Mouse (Mus musculus) neural tube, embryonic 13.5 days (tissue): ENCODE measurements at regions not wholly inside any gene's neighbourhood (a gene's known extent, or its start where the extent isn't known, plus 50 kb on each side); places are given as distances from the start of the nearest gene placed in this dataset.
A peak's percentile ranks its signal among the peaks of the same experiment; 100 is the strongest.

Experiments
- ATAC-seq: fragments of 200-750 bp; cut with Nextera tagmentation; 2 replicates; pipeline ENCODE4 v1.8.0; 2017; ENCODE audit warnings: low read depth, mild to moderate bottlenecking, moderate TSS enrichment, moderate library complexity
- H3K27ac ChIP-seq: fragments of 300-500 bp; sonication (generic); replicated peaks from 2 replicates; pipeline ENCODE4 v1.5.1; 2015; ENCODE audit warnings: moderate library complexity, mild to moderate bottlenecking, inconsistent platforms
- H3K27me3 ChIP-seq: fragments of 300-500 bp; sonication (generic); 2 replicates; pipeline ENCODE4 v1.6.1; 2015; ENCODE audit warnings: mild to moderate bottlenecking, inconsistent platforms
- H3K36me3 ChIP-seq: fragments of 300-500 bp; sonication (generic); 2 replicates; pipeline ENCODE4 v1.6.1; 2015; ENCODE audit warnings: mild to moderate bottlenecking, inconsistent platforms
- H3K4me1 ChIP-seq: fragments of 300-500 bp; sonication (generic); replicated peaks from 2 replicates; pipeline ENCODE4 v1.6.1; 2015; ENCODE audit warnings: inconsistent platforms
- H3K4me2 ChIP-seq: fragments of 300-500 bp; sonication (generic); 2 replicates; pipeline ENCODE4 v1.6.1; 2015; ENCODE audit warnings: inconsistent platforms, mild to moderate bottlenecking, moderate library complexity
- H3K4me3 ChIP-seq: fragments of 300-500 bp; sonication (generic); 2 replicates; pipeline ENCODE4 v1.5.1; 2015; ENCODE audit warnings: mild to moderate bottlenecking, inconsistent platforms
- H3K9ac ChIP-seq: fragments of 300-500 bp; sonication (generic); 2 replicates; pipeline ENCODE4 v1.6.1; 2015; ENCODE audit warnings: moderate library complexity, mild to moderate bottlenecking, inconsistent platforms
- H3K9me3 ChIP-seq: fragments of 300-500 bp; sonication (generic); 2 replicates; pipeline ENCODE4 v1.6.1; 2016; ENCODE audit warnings: inconsistent platforms
- WGBS: fragments of 180-500 bp; shearing (Covaris S2); methylation state at CpG from one replicate; pipeline ENCODE4 v1.1.7; 2015; 5-methylcytosine and 5-hydroxymethylcytosine counted together

DNA sequence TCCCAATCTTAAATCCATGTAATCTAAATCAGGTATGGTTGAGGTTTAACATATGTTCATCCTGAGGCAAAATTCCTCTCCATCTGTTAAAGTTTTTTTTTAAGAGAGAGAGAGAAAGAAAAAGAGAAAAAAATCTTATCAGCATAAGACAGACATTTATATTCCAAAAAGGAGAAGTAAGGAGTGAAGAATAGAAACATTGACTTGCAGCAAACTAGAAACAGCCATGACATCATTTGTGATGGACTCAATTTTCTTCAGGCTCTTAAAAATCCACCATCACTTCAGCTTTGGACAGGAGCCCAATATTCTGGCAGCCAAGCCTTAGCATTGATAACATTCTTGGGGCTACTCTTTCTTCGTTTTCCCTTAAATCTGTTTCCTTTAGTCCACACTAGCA, 238.3 kb upstream of the Fam174a start:
- no peaks in the 10 kb centered on the region for H3K27me3 ChIP-seq
- H3K9me3 ChIP-seq = no peaks in the 10 kb centered on the region
- no peak overlapping the region for H3K27ac ChIP-seq
- no peaks in the 10 kb centered on the region for H3K4me1 ChIP-seq
- 80% methylated on average over 1 of the region's 1 CpGs for WGBS
- no peaks in the 10 kb centered on the region for H3K36me3 ChIP-seq
- no peak for ATAC-seq
- no peak overlapping the region for H3K4me3 ChIP-seq
- H3K9ac ChIP-seq = no peak overlapping the region
- H3K4me2 ChIP-seq = no peak overlapping the region

DNA sequence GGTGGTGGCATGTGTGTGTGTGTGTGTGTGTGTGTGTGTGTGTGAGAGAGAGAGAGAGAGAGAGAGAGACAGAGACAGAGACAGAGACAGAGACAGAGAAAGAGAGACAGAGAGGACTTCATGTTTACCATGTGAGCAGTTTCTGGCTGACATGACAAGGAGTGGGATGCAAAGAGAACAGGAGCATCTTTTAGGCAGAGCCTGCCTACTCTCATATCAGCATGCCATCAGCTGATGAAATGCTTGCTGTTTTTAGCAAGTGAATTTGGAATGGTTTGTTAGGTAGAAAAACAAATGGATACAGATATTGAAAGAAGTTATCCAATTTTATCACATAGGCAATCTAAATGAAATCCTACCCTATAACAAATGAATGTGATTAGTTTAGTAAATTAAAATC, 203.5 kb upstream of the Fam174a start:
- Histone ChIP-seq H3K27me3 (no peaks in the 10 kb centered on the region), H3K9ac (no peak overlapping the region), H3K4me1 (no peaks in the 10 kb centered on the region), H3K27ac (no peak overlapping the region), H3K36me3 (no peaks in the 10 kb centered on the region), H3K4me3 (no peak overlapping the region), H3K9me3 (no peaks in the 10 kb centered on the region), H3K4me2 (no peak overlapping the region)
- no peak for ATAC-seq

DNA sequence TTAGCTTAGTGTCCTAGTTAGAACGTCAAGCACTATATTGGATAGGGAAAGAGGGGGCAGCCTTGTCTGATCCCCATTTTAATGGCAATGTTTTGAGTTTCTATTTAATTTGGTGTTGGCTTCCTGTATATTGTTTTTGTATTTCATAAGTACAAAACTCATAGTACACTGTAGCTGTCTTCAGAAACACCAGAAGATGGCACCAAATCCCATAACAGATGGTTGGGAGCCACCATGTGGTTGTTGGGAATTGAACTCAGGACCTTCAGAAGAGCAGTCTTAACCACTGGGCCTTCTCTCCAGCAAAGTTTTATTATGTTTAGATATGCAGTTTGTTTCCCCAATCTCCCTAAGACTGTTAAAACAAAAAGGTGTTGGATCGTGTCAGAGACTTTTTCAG, 199.9 kb upstream of the Fam174a start:
- WGBS = 94% methylated on average over 2 of the region's 2 CpGs

DNA sequence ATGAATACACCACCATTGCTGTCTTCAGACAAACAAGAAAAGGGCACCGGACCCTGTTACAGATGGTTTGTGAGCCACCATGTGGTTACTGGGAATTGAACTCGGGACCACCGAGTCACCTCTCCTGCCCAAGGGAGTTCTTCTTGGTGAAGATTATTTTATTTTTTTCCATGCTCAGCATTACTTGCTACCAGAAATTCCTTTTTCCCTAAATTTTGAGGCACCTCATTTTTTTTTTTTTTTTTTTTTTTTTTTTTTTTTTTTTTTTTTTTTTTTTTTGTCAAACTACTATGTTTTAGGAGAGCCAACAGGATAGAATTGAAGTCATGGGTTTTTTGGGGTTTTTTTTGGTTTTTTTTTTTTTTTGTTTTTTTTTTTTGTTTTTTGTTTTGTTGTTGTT, 165.9 kb upstream of the Fam174a start:
- H3K4me1 ChIP-seq = no peaks in the 10 kb centered on the region
- no peak overlapping the region for H3K4me2 ChIP-seq
- no peaks in the 10 kb centered on the region for H3K36me3 ChIP-seq
- no peaks in the 10 kb centered on the region for H3K9me3 ChIP-seq
- no peaks in the 10 kb centered on the region for H3K27me3 ChIP-seq
- ATAC-seq = no peak
- H3K27ac ChIP-seq = no peak overlapping the region
- no peak overlapping the region for H3K9ac ChIP-seq
- 92% methylated on average over 3 of the region's 3 CpGs for WGBS
- no peak overlapping the region for H3K4me3 ChIP-seq

More for the DNA sequence above, 199.9 kb upstream of the Fam174a start:
- Histone ChIP-seq H3K9ac (no peak overlapping the region), H3K4me3 (no peak overlapping the region), H3K36me3 (no peaks in the 10 kb centered on the region), H3K27ac (no peak overlapping the region), H3K4me2 (no peak overlapping the region), H3K27me3 (no peaks in the 10 kb centered on the region), H3K4me1 (no peaks in the 10 kb centered on the region), H3K9me3 (no peaks in the 10 kb centered on the region)
- ATAC-seq = no peak

DNA sequence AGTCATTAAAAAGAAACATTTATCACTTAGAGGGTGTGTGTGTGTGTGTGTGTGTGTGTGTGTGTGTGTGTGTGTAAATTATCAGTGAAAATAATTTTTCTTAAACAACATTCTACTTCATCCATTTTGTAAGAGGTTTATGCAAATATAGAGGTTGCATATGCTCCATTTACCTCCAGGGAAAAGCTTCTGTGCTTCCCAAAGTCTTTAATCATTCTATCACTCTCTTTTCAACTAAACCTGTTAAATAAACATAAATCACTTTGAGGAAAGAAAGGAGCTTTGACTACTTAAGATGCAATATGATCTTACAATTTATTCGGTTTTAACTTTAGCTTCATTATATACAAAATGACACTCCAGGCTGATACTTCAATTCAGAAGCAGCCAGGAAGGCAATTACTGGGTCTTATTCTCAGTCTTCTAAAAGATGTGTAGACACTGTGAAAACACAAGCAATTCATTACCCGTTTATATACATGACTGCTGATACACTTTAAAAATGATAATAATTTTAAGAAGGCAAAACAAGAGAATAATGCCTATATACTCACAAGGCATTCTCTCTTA, 139.3 kb upstream of the Fam174a start:
- 63% methylated on average over 2 of the region's 2 CpGs for WGBS
- H3K36me3 ChIP-seq = no peaks in the 10 kb centered on the region
- no peak for ATAC-seq
- no peaks in the 10 kb centered on the region for H3K4me1 ChIP-seq
- no peak overlapping the region for H3K4me3 ChIP-seq
- H3K9me3 ChIP-seq = 0 out of 2 replicates have a peak, but pooled peaks cover 4% of the 10 kb centered on the region
- H3K4me2 ChIP-seq = no peak overlapping the region
- H3K27ac ChIP-seq = no peak overlapping the region
- H3K9ac ChIP-seq = no peak overlapping the region
- H3K27me3 ChIP-seq = no peaks in the 10 kb centered on the region

DNA sequence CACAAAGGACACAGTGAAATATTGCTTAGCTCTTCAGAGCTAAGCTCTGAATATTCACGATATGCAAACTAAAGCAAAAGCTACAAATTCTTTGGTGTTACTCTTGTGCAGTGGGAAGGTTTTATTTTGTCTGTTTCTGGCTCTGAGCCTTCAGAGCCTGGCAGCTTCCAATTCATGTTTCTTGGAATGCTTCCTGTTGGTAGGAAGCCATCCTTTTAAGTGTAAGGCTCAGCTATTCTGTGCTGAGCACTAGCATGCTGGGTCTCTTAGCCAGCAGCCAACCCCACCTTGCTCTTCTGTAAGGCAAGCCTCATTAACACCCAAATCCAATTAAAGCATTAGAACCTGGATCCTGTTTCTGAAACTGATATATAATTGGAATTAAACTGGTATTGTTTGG, 94.5 kb upstream of the Fam174a start:
- ATAC-seq = peak; percentile 61
- H3K27me3 ChIP-seq = no peaks in the 10 kb centered on the region
- H3K27ac ChIP-seq = no peak overlapping the region
- no peaks in the 10 kb centered on the region for H3K36me3 ChIP-seq
- no peak overlapping the region for H3K9ac ChIP-seq
- H3K4me3 ChIP-seq = no peak overlapping the region
- no peaks in the 10 kb centered on the region for H3K9me3 ChIP-seq
- no peak overlapping the region for H3K4me2 ChIP-seq
- 77% methylated on average over 1 of the region's 1 CpGs for WGBS
- no peaks in the 10 kb centered on the region for H3K4me1 ChIP-seq

DNA sequence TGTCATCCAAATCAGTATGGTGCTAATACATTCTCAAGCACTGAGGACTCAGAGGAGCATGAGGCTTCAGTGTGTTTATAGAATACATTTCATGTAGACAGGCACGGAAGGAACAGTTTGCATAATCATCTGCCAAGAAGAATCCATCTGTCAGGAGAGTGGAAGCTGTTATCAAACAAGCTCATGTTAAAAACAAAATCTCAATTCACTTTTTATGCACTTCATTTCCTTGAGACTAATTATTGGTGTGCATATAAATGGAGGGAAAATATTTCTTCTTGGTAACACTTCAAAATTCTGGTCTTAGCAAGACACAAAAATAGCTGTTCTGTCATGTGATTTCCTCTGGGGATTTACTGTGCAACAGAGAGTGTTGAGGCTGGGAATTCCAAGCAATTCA, 90.1 kb upstream of the Fam174a start:
- H3K27ac ChIP-seq = no peak overlapping the region
- no peaks in the 10 kb centered on the region for H3K9me3 ChIP-seq
- no peak for ATAC-seq
- no peak overlapping the region for H3K9ac ChIP-seq
- H3K4me3 ChIP-seq = no peak overlapping the region
- H3K4me1 ChIP-seq = no peaks in the 10 kb centered on the region
- H3K27me3 ChIP-seq = no peaks in the 10 kb centered on the region
- WGBS = 57% methylated on average over 1 of the region's 1 CpGs
- H3K4me2 ChIP-seq = no peak overlapping the region
- no peaks in the 10 kb centered on the region for H3K36me3 ChIP-seq

DNA sequence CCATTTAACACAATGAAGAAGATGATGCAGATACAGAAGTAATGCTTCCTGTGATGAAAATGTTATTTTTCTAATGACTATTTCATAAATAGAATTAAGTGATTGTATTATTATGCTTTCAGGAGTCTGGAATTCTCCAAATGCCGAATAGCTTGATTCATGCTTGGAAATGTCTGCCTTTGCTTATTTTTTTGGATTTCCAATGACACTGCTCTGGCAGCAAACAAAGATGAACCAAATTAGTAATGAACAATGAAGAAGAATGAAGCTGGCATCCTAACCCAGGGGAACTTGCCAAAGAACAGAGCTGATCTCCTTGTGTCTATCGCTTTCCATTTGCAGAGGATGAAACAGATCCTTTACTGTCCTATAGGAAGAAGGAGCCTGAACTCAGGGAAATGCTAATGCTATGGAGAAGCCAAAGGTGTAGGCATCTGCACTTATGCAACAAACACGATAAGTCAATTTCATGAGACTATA, 71.7 kb upstream of the Fam174a start:
- Histone ChIP-seq H3K36me3 (no peaks in the 10 kb centered on the region), H3K27ac (no peak overlapping the region), H3K27me3 (no peaks in the 10 kb centered on the region), H3K4me3 (no peak overlapping the region), H3K4me1 (no peaks in the 10 kb centered on the region), H3K9me3 (no peaks in the 10 kb centered on the region), H3K9ac (no peak overlapping the region), H3K4me2 (no peak overlapping the region)
- WGBS = 92% methylated on average over 3 of the region's 3 CpGs
- no peak for ATAC-seq
